Mouse (Mus musculus) lung, postnatal 0 days (tissue): ENCODE measurements at regions not wholly inside any gene's neighbourhood (a gene's known extent, or its start where the extent isn't known, plus 50 kb on each side); places are given as distances from the start of the nearest gene placed in this dataset.

Experiments used
- ATAC-seq: fragments of 200-750 bp; cut with Nextera tagmentation; 2 replicates; pipeline ENCODE4 v1.8.0; 2017; ENCODE audit warnings: moderate library complexity
- DNase-seq: peaks from one replicate; pipeline ENCODE4 v3.0.0-alpha.2; 2016; ENCODE audit warnings: low spot score
- H3K27ac ChIP-seq: fragments of 300-500 bp; sonication (generic); 2 replicates; pipeline ENCODE4 v1.5.1; 2014; ENCODE audit warnings: antibody characterized with exemption, mild to moderate bottlenecking, low read length, mixed read lengths
- H3K27me3 ChIP-seq: fragments of 300-500 bp; sonication (generic); replicated peaks from 2 replicates; pipeline ENCODE4 v1.6.1; 2014; ENCODE audit warnings: low read length, mixed read lengths; ENCODE audit not compliant: insufficient read depth
- H3K36me3 ChIP-seq: fragments of 300-500 bp; sonication (generic); 2 replicates; pipeline ENCODE4 v1.6.1; 2014; ENCODE audit warnings: low read length, mixed read lengths; ENCODE audit not compliant: insufficient read depth
- H3K4me1 ChIP-seq: fragments of 300-500 bp; sonication (generic); 2 replicates; pipeline ENCODE4 v1.6.1; 2014; ENCODE audit warnings: antibody characterized with exemption, low read depth, low read length, mixed read lengths; ENCODE audit not compliant: insufficient read depth
- H3K4me2 ChIP-seq: fragments of 300-500 bp; sonication (generic); replicated peaks from 2 replicates; pipeline ENCODE4 v1.6.1; 2014; ENCODE audit warnings: low read depth, mild to moderate bottlenecking, low read length, moderate library complexity, mixed read lengths
- H3K4me3 ChIP-seq: fragments of 300-500 bp; sonication (generic); 2 replicates; pipeline ENCODE4 v1.5.1; 2014; ENCODE audit warnings: low read depth, low read length
- H3K9ac ChIP-seq: fragments of 300-500 bp; sonication (generic); replicated peaks from 2 replicates; pipeline ENCODE4 v1.6.1; 2014; ENCODE audit warnings: low read depth, mild to moderate bottlenecking
- H3K9me3 ChIP-seq: fragments of 300-500 bp; sonication (generic); 2 replicates; pipeline ENCODE4 v1.6.1; 2016; ENCODE audit warnings: low read length, mixed read lengths
- CTCF ChIP-seq: IDR thresholded peaks from 2 replicates; pipeline ENCODE4 v1.5.1; 2016; ENCODE audit warnings: antibody characterized with exemption, mild to moderate bottlenecking
- EP300 ChIP-seq: IDR thresholded peaks from 2 replicates; pipeline ENCODE4 v1.6.1; 2016; ENCODE audit warnings: antibody characterized with exemption, mild to moderate bottlenecking, control low read depth
- WGBS: fragments of 180-500 bp; shearing (Covaris S2); extraction: QIAGEN DNeasy Blood & Tissue Kit; methylation state at CpG from one replicate; pipeline ENCODE4 v1.1.7; 2014; 5-methylcytosine and 5-hydroxymethylcytosine counted together

DNA sequence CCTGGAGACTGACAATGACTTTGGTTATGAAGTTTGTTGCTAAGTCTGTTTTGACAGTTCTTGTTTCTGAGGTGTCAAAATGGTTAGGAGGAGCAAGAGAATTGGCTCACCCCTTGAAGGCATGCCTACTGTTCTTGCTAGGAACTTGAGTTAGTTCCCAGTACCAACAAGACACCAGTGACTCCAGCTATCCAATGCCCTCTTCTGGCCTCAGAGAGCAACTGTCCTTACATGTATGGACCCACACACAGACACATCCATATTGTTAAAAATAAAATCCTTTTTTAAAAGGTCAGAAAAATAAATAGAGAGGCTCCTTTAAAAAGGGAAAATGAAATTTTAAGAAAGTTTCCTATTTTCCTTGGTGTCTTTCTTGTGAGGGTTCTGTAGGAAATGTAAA lies 272.3 kb downstream of the Ccdc91 start:
- ATAC-seq (no peak), DNase-seq (peak; percentile 9)
- TF ChIP-seq CTCF (peak; percentile 53), EP300 (no peak)
- H3K27me3 ChIP-seq = no peaks in the 10 kb centered on the region
- H3K9me3 ChIP-seq = no peaks in the 10 kb centered on the region
- H3K4me1 ChIP-seq = no peaks in the 10 kb centered on the region
- no peak overlapping the region for H3K27ac ChIP-seq
- H3K36me3 ChIP-seq = no peaks in the 10 kb centered on the region
- H3K9ac ChIP-seq = no peak overlapping the region
- no peak overlapping the region for H3K4me2 ChIP-seq
- no peak overlapping the region for H3K4me3 ChIP-seq

DNA sequence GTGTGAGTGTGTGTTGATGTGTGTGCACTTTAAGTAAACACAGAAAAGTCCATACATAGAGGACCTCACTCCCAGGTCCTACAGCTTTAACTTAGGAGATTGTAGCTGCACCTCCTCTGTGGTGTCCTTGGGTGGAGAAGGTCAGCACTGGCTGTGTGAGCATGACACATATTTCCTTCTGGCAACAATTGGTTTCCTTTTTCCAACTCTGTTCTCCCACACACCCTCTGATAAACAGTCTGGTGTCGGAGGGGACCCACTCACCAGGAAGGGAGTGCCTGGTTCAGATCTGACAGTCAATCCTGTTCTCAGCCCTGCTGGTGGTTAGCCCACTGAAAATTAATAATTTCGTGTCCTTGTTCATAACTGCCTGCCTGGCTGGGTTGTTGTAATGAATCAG lies 276.7 kb downstream of the Ccdc91 start:
- TF ChIP-seq EP300 (peak; percentile 52), CTCF (no peak)
- no peaks in the 10 kb centered on the region for H3K36me3 ChIP-seq
- no peak overlapping the region for H3K27ac ChIP-seq
- DNase-seq = peak; percentile 48
- H3K4me3 ChIP-seq = no peak overlapping the region
- H3K9me3 ChIP-seq = no peaks in the 10 kb centered on the region
- H3K4me2 ChIP-seq = no peak overlapping the region
- H3K9ac ChIP-seq = no peak overlapping the region
- H3K4me1 ChIP-seq = no peaks in the 10 kb centered on the region
- 45% methylated on average over 2 of the region's 2 CpGs for WGBS
- ATAC-seq = peak; percentile 78
- H3K27me3 ChIP-seq = no peaks in the 10 kb centered on the region

DNA sequence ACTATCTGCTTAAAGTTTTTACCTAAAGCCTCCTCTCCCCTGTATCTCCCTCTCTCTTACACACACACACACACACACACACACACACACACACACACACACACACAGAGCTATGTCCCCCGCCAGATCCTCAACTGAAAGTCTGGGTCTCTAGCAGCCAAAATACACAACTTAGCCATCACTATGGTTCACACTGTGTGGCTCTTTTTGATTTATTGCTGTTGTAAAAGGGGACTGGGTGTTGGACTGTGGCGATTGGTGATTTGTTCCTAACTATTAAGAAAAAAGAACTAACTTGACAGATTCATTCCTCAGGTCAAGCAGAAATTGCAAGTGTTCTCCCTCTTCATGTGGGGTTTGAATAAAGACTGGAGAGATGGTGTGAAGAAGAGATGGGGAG lies 278.2 kb downstream of the Ccdc91 start:
- Histone ChIP-seq H3K9me3 (no peaks in the 10 kb centered on the region), H3K27me3 (no peaks in the 10 kb centered on the region), H3K27ac (no peak overlapping the region), H3K4me1 (no peaks in the 10 kb centered on the region), H3K9ac (no peak overlapping the region), H3K4me3 (no peak overlapping the region), H3K36me3 (no peaks in the 10 kb centered on the region), H3K4me2 (no peak overlapping the region)
- DNase-seq (no peak), ATAC-seq (no peak)
- WGBS = 66% methylated on average over 2 of the region's 2 CpGs
- TF ChIP-seq EP300 (no peak), CTCF (no peak)

DNA sequence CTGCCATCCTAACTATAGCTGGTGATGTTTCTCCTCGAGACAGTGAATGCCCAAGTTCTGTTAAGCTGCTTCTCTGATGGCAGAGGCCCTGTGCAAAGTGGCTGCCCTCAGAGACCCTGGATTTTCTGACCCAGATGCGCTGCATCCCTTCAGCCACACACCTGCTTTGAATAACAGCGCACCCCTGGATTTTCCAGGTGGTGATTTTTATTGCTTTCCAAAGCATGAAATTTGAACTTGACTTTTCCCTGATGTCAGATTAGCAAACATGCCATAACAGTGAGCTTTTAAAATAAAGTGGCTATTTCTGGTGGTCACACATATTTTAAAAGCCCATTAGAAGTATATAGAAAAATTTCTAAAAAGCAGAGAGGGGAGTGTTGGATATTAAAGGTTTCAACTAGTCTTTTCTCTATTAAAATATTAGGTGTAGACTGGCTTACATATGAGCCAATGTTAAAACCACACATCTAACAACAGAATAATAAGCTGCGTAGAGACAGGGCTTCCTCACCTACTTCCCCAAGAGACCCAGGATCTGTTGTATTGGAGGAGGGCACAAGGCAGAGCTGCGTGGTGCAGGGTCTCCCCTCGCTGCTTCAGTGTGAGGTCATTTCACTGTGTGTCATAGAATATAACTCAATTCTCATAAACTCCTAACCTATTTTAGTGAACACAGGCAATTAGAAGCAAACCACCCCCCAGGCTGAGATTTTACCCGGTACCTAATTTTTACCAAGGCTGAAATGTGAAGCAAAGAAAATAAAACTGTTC lies 280.3 kb downstream of the Ccdc91 start:
- DNase-seq (no peak), ATAC-seq (no peak)
- Histone ChIP-seq H3K4me2 (no peak overlapping the region), H3K9ac (no peak overlapping the region), H3K36me3 (no peaks in the 10 kb centered on the region), H3K27ac (no peak overlapping the region), H3K4me1 (no peaks in the 10 kb centered on the region), H3K9me3 (no peaks in the 10 kb centered on the region), H3K27me3 (no peaks in the 10 kb centered on the region), H3K4me3 (no peak overlapping the region)
- TF ChIP-seq EP300 (no peak), CTCF (no peak)
- 81% methylated on average over 7 of the region's 7 CpGs for WGBS

DNA sequence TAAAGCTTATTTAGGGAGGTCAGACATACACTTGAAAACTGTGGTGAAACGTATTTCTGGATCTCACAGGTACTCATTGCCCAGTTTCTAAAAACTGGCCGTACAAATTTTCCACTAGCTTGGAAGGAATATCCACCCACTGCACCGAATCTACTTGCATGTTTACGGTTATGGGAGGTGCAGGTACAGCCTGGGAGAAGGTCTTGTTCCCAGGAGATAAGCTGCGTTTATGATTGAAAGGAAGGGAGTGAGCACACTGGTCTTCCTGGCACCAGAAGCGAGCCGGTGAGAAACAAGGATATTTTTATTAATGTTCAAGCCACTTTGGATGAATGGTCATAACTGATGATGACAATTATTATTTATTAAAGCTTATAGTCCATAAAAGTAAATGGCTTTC lies 283.9 kb downstream of the Ccdc91 start:
- Histone ChIP-seq H3K27ac (no peak overlapping the region), H3K4me2 (no peak overlapping the region), H3K4me1 (no peaks in the 10 kb centered on the region), H3K4me3 (no peak overlapping the region), H3K9me3 (no peaks in the 10 kb centered on the region), H3K9ac (no peak overlapping the region), H3K36me3 (no peaks in the 10 kb centered on the region), H3K27me3 (no peaks in the 10 kb centered on the region)
- TF ChIP-seq CTCF = no peak
- 0 out of 2 replicates have a peak, but pooled peaks have one; percentile 46 for TF ChIP-seq EP300
- ATAC-seq (no peak; the same call in 1 of the 2 replicates), DNase-seq (no peak)
- 65% methylated on average over 7 of the region's 7 CpGs for WGBS

DNA sequence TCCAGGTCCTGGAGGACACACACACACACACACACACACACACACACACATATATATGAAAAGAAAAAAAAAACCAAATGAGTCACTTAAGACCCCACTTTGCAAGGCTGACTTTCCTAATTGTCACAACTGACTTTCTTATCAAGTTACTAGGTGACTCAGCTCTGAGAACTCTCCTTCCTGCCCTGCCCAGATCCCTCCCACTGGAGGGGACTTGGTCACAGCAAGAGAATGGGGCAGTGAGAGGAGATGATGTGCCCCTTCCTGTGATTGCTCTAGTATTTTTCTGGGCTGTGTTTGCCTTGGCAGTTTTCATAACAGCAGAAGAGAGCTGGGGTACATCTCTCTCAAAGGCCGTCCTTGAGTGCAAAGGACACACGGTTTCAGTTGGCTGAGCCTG lies 284.5 kb downstream of the Ccdc91 start:
- H3K9me3 ChIP-seq = no peaks in the 10 kb centered on the region
- 55% methylated on average over 2 of the region's 2 CpGs for WGBS
- no peaks in the 10 kb centered on the region for H3K4me1 ChIP-seq
- no peak for TF ChIP-seq CTCF
- TF ChIP-seq EP300 = 0 out of 2 replicates have a peak, but pooled peaks have one; percentile 36
- DNase-seq (peak; percentile 38), ATAC-seq (peak; percentile 61)
- H3K4me2 ChIP-seq = no peak overlapping the region
- H3K27ac ChIP-seq = no peak overlapping the region
- H3K36me3 ChIP-seq = no peaks in the 10 kb centered on the region
- no peak overlapping the region for H3K9ac ChIP-seq
- no peaks in the 10 kb centered on the region for H3K27me3 ChIP-seq
- H3K4me3 ChIP-seq = no peak overlapping the region

DNA sequence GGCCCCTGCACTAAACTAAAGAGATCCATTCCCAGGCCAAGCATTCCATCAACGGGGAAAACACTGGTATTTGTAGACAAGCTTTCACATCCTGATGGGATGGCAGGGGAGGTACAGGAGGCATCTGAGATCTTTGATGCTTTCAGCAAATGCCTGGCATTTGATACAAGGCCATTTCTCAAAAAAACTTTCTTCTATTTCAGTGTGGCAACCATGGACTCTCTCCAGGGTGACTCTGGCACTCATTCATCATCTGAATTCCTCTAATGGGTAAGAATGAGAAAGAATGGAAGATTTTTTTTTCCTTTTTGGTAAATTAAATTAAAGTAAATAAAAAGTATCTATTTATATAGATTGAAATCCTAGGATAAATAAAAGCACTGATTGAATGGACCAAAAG lies 281.8 kb upstream of the Far2 start:
- H3K36me3 ChIP-seq = no peaks in the 10 kb centered on the region
- no peaks in the 10 kb centered on the region for H3K9me3 ChIP-seq
- ATAC-seq (no peak), DNase-seq (no peak)
- WGBS = 52% methylated on average over 1 of the region's 1 CpGs
- H3K9ac ChIP-seq = no peak overlapping the region
- H3K4me1 ChIP-seq = no peaks in the 10 kb centered on the region
- no peak overlapping the region for H3K4me2 ChIP-seq
- H3K27ac ChIP-seq = no peak overlapping the region
- TF ChIP-seq EP300 (no peak), CTCF (no peak)
- no peak overlapping the region for H3K4me3 ChIP-seq
- no peaks in the 10 kb centered on the region for H3K27me3 ChIP-seq
